Mouse (Mus musculus) gastrocnemius, adult 2 months (tissue): ENCODE data around the gene Fars2. TPM values are rescaled to one million over a fixed set of nuclear protein-coding genes. Genes with fewer than 3 reads are reported as not detected.

Experiments used
- DNase-seq: peaks from one replicate; pipeline ENCODE4 v3.0.0; 2022
- H3K27ac ChIP-seq: fragments of 200-600 bp; 2 replicates; pipeline ENCODE4 v1.8.1; 2022; ENCODE audit warnings: mild to moderate bottlenecking
- H3K4me3 ChIP-seq: fragments of 200-600 bp; 2 replicates; pipeline ENCODE4 v1.8.1; 2022; ENCODE audit warnings: mild to moderate bottlenecking, moderate library complexity
- CTCF ChIP-seq: fragments of 200-600 bp; IDR thresholded peaks from 2 replicates; pipeline ENCODE4 v1.8.1; 2022; ENCODE audit warnings: antibody characterized with exemption, mild to moderate bottlenecking, moderate library complexity
- intact Hi-C: fragments of 180-260 bp; cut with DNase I; formaldehyde crosslinking; loops from one replicate; pipeline ENCODE4 v1.15.1; 2025
- total RNA-seq, 2 experiments: library from RNA; stranded (reverse); gene quantifications; 2 replicates each; pipeline ENCODE4 v1.2.3; 2021

Gene Fars2
- total RNA-seq, 2 experiments from 2014 or later: 40.8 to 43.4 TPM

DNA sequence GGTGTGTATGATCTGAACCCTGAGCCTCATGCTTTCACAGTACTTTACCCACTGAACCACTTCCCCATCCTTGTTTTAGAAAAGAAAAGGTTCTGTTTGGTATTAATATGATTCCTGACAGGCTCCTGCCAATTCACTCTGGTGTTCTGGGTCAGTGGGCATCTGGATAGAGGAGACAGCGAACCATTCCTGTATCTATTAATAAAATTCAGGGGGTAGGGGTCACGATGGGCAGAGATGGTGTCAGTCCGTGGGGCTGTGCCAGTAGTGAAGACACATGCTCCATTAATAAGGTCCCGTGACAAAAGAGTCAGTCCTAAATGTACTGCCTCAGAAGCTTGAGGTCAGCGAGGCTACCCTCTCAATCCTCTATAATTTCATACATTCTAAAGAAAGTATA is 4.0 kb upstream of the Fars2 start:
- H3K27ac ChIP-seq: no peak overlapping the region
- TF ChIP-seq CTCF: no peak
- intact Hi-C loops: no loop called here
- H3K4me3 ChIP-seq: no peak overlapping the region
- no peak for DNase-seq

- no peak for TF ChIP-seq CTCF
- peak; percentile 65 for DNase-seq
- Histone ChIP-seq H3K4me3 (peak overlapping the region; percentile 83), H3K27ac (peak overlapping the region; percentile 98)
- intact Hi-C loops: loop anchor here (2.0 kb wide), 1 partner anchor 98 kb away; no protein-coding TSS in a partner anchor
These were observed 581 bp upstream of the Fars2 start for GRCm38 (mm10) chr13:36116520-36117142.

DNA sequence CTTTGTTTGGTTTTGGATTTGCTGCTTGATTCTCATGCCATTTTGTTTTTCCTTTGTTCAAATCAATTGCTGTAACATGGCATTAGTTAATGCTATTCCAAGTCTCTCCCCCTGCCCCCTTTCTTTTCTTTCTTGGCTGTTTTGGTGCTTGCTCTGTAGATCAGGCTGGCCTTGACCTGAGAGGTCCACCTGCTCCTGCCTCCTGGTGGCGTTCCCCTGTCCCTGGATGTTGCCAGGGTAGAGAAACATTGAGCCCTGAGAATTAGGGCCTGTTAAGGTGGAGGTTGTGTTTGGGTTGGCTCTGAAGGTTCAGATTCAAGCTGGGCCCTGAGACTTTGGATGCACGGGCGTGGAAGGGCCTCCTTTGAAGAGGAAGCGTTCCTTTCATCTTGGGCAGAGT is 2.5 kb downstream of the Fars2 start:
- H3K4me3 ChIP-seq: no peak overlapping the region
- intact Hi-C loops: no loop called here
- DNase-seq: no peak
- H3K27ac ChIP-seq: no peak overlapping the region
- no peak for TF ChIP-seq CTCF

DNA sequence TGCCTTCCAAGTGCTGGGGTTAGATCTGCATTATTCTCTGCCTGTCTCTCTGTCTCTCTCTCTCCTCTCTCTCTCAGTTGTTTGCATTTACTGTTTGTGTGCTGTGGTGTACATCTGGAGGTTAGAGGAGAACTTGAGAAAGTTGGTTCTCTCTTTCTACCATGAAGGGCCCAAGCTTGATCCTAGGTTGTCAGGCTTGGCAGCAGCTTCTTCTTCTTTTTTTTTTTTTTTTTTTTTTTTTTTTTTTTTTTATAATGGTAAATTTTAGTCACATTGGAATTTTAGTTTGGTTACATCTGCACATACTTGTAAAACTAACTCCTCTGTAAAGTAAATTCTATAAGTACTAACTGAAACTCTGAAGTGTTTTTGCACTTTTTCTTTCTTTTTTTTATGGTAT is 3.4 kb downstream of the Fars2 start:
- Histone ChIP-seq H3K4me3 (no peak overlapping the region), H3K27ac (no peak overlapping the region)
- no peak for DNase-seq
- intact Hi-C loops: no loop called here
- no peak for TF ChIP-seq CTCF

- no peak for DNase-seq
- no peak overlapping the region for H3K4me3 ChIP-seq
- H3K27ac ChIP-seq: no peak overlapping the region
- no peak for TF ChIP-seq CTCF
- intact Hi-C loops: no loop called here
These were observed 12.3 kb downstream of the Fars2 start for GRCm38 (mm10) chr13:36129360-36130054.

DNA sequence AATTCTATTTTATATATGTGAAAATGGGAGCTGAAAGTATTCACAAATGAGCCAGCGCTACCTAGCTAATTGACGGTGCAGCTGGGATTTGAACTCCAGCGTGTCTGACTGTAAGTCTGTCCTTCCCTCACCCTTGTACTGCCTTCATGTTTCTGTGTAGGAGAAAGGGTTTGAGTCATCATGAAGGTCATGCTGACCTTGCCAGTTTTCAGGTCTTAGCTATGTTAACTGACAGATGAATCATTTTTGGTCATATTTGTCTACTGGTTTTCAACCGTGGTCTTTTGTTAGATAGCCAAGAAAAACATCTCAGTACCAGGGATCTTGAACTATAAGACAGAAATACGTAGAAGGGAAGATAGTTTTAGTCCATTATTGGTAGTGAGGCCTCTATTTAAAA is 14.2 kb downstream of the Fars2 start:
- Histone ChIP-seq H3K27ac (no peak overlapping the region), H3K4me3 (no peak overlapping the region)
- no peak for DNase-seq
- no peak for TF ChIP-seq CTCF
- intact Hi-C loops: no loop called here

DNA sequence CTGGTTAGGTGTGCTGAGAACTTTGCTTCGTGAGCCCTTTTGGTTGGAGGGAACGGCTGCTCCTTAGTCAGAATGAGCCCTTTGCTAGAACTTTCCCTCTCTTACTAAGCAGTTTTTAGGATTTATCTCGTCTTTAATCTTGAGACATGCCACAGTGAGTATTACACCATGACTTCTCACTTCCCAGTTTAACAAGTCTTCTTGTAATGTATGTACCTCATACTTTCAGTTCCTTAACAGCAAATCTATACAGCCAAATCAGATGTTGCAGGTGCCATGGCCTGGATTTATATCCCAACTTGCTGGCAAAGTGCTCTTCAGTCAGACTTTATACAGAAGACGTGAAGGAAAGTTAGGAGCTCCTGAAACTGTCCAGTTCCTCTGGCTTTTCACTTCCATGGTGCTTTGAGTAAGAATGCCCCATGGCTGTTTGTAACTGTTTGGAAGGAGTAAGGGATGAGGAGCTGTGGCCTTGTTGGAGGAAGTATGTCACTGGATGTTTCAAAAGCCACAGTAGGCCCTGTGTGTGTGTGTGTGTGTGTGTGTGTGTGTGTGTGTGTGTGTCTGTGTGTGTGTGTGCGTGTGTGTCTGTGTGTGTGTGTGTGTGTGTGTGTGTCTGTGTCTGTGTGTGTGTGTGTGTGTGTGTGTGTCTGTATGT is 14.9 kb downstream of the Fars2 start:
- Histone ChIP-seq H3K27ac (no peak overlapping the region), H3K4me3 (no peak overlapping the region)
- intact Hi-C loops: no loop called here
- no peak for TF ChIP-seq CTCF
- no peak for DNase-seq

- intact Hi-C loops: no loop called here
- Histone ChIP-seq H3K27ac (no peak overlapping the region), H3K4me3 (no peak overlapping the region)
- DNase-seq: no peak
- TF ChIP-seq CTCF: no peak
These were observed 22.5 kb downstream of the Fars2 start for GRCm38 (mm10) chr13:36139703-36140102.

DNA sequence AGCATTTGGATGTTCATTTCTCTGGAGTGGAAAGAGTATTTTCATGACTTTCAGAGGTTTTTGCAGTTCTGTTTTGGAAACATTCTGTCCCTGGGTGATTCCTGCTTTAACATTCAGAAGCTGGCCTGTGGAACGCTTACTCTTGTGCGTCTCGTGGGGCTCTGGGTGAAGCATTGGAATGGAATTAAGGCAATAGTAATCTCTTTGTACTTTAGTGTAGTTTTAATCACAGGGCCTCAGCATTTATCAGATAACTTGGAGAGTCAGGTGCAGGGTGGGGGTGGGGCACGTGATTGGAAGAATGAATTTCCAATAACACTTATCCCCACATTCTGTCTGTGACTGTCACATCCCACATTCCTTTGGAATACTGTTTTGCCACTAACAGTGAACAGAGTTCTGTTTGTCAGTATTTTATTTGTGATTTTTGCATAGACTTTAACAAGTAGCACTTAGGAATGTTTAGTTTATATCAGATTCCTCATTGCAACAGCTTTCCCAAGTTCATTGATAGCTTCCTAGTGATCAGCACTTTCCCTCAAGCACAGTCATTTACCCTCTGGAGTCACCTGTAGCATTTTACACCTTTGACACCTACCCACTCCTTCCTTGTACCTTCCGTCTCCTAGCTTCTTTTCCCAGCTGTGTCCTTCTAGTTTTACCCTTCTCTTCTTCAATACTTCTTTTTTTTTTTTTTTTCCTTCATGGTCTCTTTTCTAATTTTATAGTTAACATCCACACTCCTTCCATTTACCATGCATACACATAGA is 23.2 kb downstream of the Fars2 start:
- Histone ChIP-seq H3K27ac (no peak overlapping the region), H3K4me3 (no peak overlapping the region)
- TF ChIP-seq CTCF: no peak
- intact Hi-C loops: no loop called here
- no peak for DNase-seq

- intact Hi-C loops: no loop called here
- Histone ChIP-seq H3K27ac (no peak overlapping the region), H3K4me3 (no peak overlapping the region)
- no peak for TF ChIP-seq CTCF
- DNase-seq: no peak
These were observed 28.4 kb downstream of the Fars2 start for GRCm38 (mm10) chr13:36145601-36146000.

DNA sequence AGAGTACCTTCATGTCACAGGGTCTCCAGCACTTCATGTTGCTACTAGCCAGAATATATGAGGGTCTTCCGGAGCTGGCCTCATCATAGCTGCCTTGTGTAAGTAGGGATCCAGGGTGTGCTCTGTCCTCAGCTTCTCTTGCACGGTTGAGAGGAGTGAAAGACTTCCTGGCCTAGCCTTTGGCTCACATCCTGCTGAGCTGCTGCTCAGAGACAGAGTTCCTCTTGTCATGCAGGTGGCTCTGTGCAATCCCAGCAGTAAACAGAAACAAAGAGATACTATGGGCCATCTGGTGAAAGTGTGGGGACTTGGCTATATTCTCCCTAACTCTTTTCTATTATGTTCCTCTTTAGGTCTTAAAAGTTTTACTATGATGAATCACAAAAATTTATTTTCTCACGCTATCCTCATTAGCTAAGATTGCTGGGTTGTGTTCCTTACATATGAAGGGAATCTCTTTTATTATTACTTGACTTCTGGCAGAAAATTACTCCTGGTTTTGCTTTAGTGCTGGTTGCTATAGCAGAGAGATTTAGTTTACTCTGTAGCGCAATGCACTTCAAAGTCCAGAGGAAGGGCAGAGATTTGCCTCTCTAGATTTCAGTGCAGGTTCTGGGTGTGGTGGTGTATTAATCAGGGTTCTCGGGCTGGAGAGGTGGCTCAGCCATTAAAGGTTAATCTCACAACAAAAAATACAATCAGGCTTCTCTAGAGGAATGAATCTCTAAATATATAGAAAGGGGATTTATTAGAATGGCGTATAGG is 32.1 kb downstream of the Fars2 start:
- TF ChIP-seq CTCF: no peak
- no peak for DNase-seq
- intact Hi-C loops: no loop called here

DNA sequence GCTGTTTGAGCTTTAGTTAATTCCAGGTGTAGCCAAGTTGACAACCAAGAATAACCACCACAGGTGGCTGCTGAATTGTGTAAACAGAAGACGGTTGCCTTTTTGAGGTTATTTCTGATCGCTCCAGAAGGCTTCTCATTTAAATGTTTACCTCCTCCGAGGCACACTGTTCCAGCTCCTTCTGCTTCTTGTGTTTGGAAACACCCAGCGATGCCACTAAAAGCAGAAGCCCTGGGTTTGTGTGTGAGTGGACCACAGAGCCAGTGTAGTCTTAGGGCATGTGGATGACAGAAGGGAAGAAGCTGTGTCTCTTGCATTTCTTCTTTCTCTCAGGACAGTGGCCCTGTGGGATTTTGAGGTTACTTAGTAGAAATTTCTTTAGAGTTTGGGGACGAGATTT is 33.1 kb downstream of the Fars2 start:
- no peak for TF ChIP-seq CTCF
- no peak overlapping the region for H3K27ac ChIP-seq
- DNase-seq: no peak
- no peak overlapping the region for H3K4me3 ChIP-seq
- intact Hi-C loops: no loop called here

More for the DNA sequence above, 32.1 kb downstream of the Fars2 start:
- H3K4me3 ChIP-seq: no peak overlapping the region
- no peak overlapping the region for H3K27ac ChIP-seq
